Mouse (Mus musculus) layer of hippocampus, adult 18-20 months (tissue): ENCODE data around the gene Pskh1. TPM values are rescaled to one million over a fixed set of nuclear protein-coding genes. Genes with fewer than 3 reads are reported as not detected.

Experiments used
- DNase-seq, 2 experiments: peaks; one replicate each; pipeline ENCODE4 v3.0.0; 2022; ENCODE audit warnings: low spot score in 2 of 2
- microRNA-seq, 2 experiments: library from miRNA; unstranded; fragments of <30 nt; microRNA quantifications; one replicate each; pipeline ENCODE4 v1.2.0; 2021
- total RNA-seq, 2 experiments: library from RNA; stranded (reverse); gene quantifications; 2 replicates each; pipeline ENCODE4 v1.2.3; 2021

Gene Pskh1
- total RNA-seq, 2 experiments from 2014 or later = 6.5 to 7.3 TPM

- DNase-seq = peak in 1 of 2 experiments; percentile 61
These were observed 50.9 kb downstream of the Pskh1 start for GRCm38 (mm10) chr8:105951057-105951659.

- DNase-seq = no peak
These were observed 56.3 kb downstream of the Pskh1 start for GRCm38 (mm10) chr8:105956556-105956955.

- no peak for DNase-seq
These were observed 57.6 kb downstream of the Pskh1 start for GRCm38 (mm10) chr8:105957813-105958212.

GRCm38 (mm10) chr8:105959350-105959749 lies 59.1 kb downstream of the Pskh1 start:
- DNase-seq = no peak

- DNase-seq = no peak
These were observed 60.9 kb downstream of the Pskh1 start for GRCm38 (mm10) chr8:105961101-105961500.

GRCm38 (mm10) chr8:105961536-105961935 lies 61.3 kb downstream of the Pskh1 start:
- no peak for DNase-seq

GRCm38 (mm10) chr8:105964506-105965265 lies 64.4 kb downstream of the Pskh1 start:
- DNase-seq = no peak

GRCm38 (mm10) chr8:105965266-105965904 lies 65.1 kb downstream of the Pskh1 start:
- no peak for DNase-seq

GRCm38 (mm10) chr8:105965905-105966341 lies 65.7 kb downstream of the Pskh1 start, which contains the start of gene Slc12a4:
TSS of gene Slc12a4 (minus strand) at chr8:105966097.
- peak; percentile 12 to 30 for DNase-seq

GRCm38 (mm10) chr8:105966692-105967311 lies 66.6 kb downstream of the Pskh1 start:
- no peak for DNase-seq

GRCm38 (mm10) chr8:105969367-105969766 lies 69.1 kb downstream of the Pskh1 start:
- no peak for DNase-seq

- DNase-seq = no peak
These were observed 70.9 kb downstream of the Pskh1 start for GRCm38 (mm10) chr8:105971019-105971720.

GRCm38 (mm10) chr8:105975363-105975762 lies 75.1 kb downstream of the Pskh1 start:
- DNase-seq = no peak

- no peak for DNase-seq
These were observed 79.1 kb downstream of the Pskh1 start, which contains the start of gene Dpep3 for GRCm38 (mm10) chr8:105979325-105979724. TSS of gene Dpep3 (minus strand) at chr8:105979429.

- DNase-seq = no peak
These were observed 80.9 kb downstream of the Pskh1 start for GRCm38 (mm10) chr8:105981146-105981545.

Small RNA genes lying within 50 kb of the gene (microRNA-seq; reads per million reads assigned to microRNA genes)
- gene Mir7074 = 0 reads per million in 2 experiments

Other genes starting within 250 kb of the Pskh1 start
- gene Carmil2, start 214.2 kb upstream of the Pskh1 start, total RNA-seq = 10 to 100 TPM; 78.4 to 80.3 TPM
- 10 to 100 TPM; 46.1 to 47.4 TPM for gene Acd, start 199.3 kb upstream of the Pskh1 start, total RNA-seq
- 10 to 100 TPM; 34.0 to 34.7 TPM for gene Pard6a, start 199.3 kb upstream of the Pskh1 start, total RNA-seq
- gene 4933405L10Rik, start 192.8 kb upstream of the Pskh1 start, total RNA-seq = under 1 TPM in 1 of 2 experiments, not detected in 1; 0.27 TPM
- gene Enkd1, start 192.2 kb upstream of the Pskh1 start, total RNA-seq = 1 to 10 TPM; 8.8 to 9.6 TPM
- 10 to 100 TPM; 19.0 to 23.3 TPM for gene Gfod2, start 141.8 kb upstream of the Pskh1 start, total RNA-seq
- gene Ranbp10, start 73.1 kb upstream of the Pskh1 start, total RNA-seq = 10 to 100 TPM; 24.7 to 25.7 TPM
- gene Tsnaxip1, start 72.7 kb upstream of the Pskh1 start, total RNA-seq = under 1 TPM in 1 of 2 experiments, not detected in 1; 0.25 TPM
- gene Cenpt, start 47.2 kb upstream of the Pskh1 start, total RNA-seq = 10 to 100 TPM; 12.6 to 12.9 TPM
- 10 to 100 TPM; 43.0 to 46.5 TPM for gene Thap11, start 45.3 kb upstream of the Pskh1 start, total RNA-seq
- 10 to 100 TPM; 29.0 to 41.5 TPM for gene Nutf2, start 39.9 kb upstream of the Pskh1 start, total RNA-seq
- gene Edc4, start 19.6 kb upstream of the Pskh1 start, total RNA-seq = 10 to 100 TPM; 63.6 to 67.4 TPM
- under 1 TPM; 0.57 to 0.99 TPM for gene Nrn1l, start 6.9 kb upstream of the Pskh1 start, total RNA-seq
- 1 to 10 TPM; 1.1 to 1.8 TPM for gene Ctrl, start 33.4 kb downstream of the Pskh1 start, total RNA-seq
- gene Psmb10, start 38.0 kb downstream of the Pskh1 start, total RNA-seq = 10 to 100 TPM; 62.5 to 74.3 TPM
- gene Lcat, start 42.9 kb downstream of the Pskh1 start, total RNA-seq = 10 to 100 TPM; 31.7 to 38.4 TPM
- gene Slc12a4, start 65.7 kb downstream of the Pskh1 start, total RNA-seq = 10 to 100 TPM; 18.6 to 20.8 TPM
- not detected for gene Dpep3, start 79.0 kb downstream of the Pskh1 start, total RNA-seq
- gene Dus2, start 90.9 kb downstream of the Pskh1 start, total RNA-seq = 10 to 100 TPM; 15.6 to 16.2 TPM
- gene Dpep2nb, start 105.5 kb downstream of the Pskh1 start, total RNA-seq = not detected
- gene Ddx28, start 111.4 kb downstream of the Pskh1 start, total RNA-seq = 10 to 100 TPM; 14.3 to 15.4 TPM
- 10 to 100 TPM; 10.9 to 12.0 TPM for gene Nfatc3, start 158.4 kb downstream of the Pskh1 start, total RNA-seq
- under 1 TPM in 1 of 2 experiments, not detected in 1; 0.12 TPM for gene Esrp2, start 236.5 kb downstream of the Pskh1 start, total RNA-seq
- 10 to 100 TPM; 22.8 to 25.6 TPM for gene Pla2g15, start 250.0 kb downstream of the Pskh1 start, total RNA-seq